Mouse (Mus musculus) liver, embryonic 13.5 days (tissue): ENCODE results near the gene Fam186b. TPM values are rescaled to one million over a fixed set of nuclear protein-coding genes. Genes with fewer than 3 reads are reported as not detected.
A peak's percentile ranks its signal among the peaks of the same experiment; 100 is the strongest.

Source experiments
- ATAC-seq: fragments of 200-750 bp; cut with Nextera tagmentation; 2 replicates; pipeline ENCODE4 v1.8.0; 2017; ENCODE audit warnings: low read depth, mild to moderate bottlenecking, moderate number of reproducible peaks, moderate library complexity
- DNase-seq: peaks from one replicate; pipeline ENCODE4 v3.0.0; 2022
- H3K27ac ChIP-seq: fragments of 300-500 bp; sonication (generic); 2 replicates; pipeline ENCODE4 v1.5.1; 2015; ENCODE audit warnings: moderate library complexity, mild to moderate bottlenecking, inconsistent platforms
- H3K27me3 ChIP-seq: fragments of 300-500 bp; sonication (generic); 2 replicates; pipeline ENCODE4 v1.6.1; 2015; ENCODE audit warnings: mild to moderate bottlenecking, inconsistent platforms
- H3K36me3 ChIP-seq: fragments of 300-500 bp; sonication (generic); 2 replicates; pipeline ENCODE4 v1.6.1; 2015; ENCODE audit warnings: mild to moderate bottlenecking, inconsistent platforms
- H3K4me1 ChIP-seq: fragments of 300-500 bp; sonication (generic); replicated peaks from 2 replicates; pipeline ENCODE4 v1.6.1; 2015; ENCODE audit warnings: inconsistent platforms
- H3K4me2 ChIP-seq: fragments of 300-500 bp; sonication (generic); 2 replicates; pipeline ENCODE4 v1.6.1; 2015; ENCODE audit warnings: inconsistent platforms, mild to moderate bottlenecking, moderate library complexity
- H3K4me3 ChIP-seq: fragments of 300-500 bp; sonication (generic); replicated peaks from 2 replicates; pipeline ENCODE4 v1.5.1; 2015; ENCODE audit warnings: mild to moderate bottlenecking, inconsistent platforms
- H3K9ac ChIP-seq: fragments of 300-500 bp; sonication (generic); 2 replicates; pipeline ENCODE4 v1.6.1; 2015; ENCODE audit warnings: mild to moderate bottlenecking, inconsistent platforms
- H3K9me3 ChIP-seq: fragments of 300-500 bp; sonication (generic); replicated peaks from 2 replicates; pipeline ENCODE4 v1.6.1; 2016; ENCODE audit warnings: inconsistent platforms
- WGBS: fragments of 180-500 bp; shearing (Covaris S2); methylation state at CpG from one replicate; pipeline ENCODE4 v1.1.7; 2015; ENCODE audit not compliant: insufficient replicate concordance; 5-methylcytosine and 5-hydroxymethylcytosine counted together
- polyA plus RNA-seq: library from polyadenylated mRNA; unstranded; fragments of >200 nt; fragmentation: Nextera tagmentation; extraction: Ambion mirVana; gene quantifications from 2 replicates; pipeline ENCODE4 v1.2.1, GENCODE M21; 2015

Gene Fam186b
- polyA plus RNA-seq = 0.06 TPM in 1 of 2 replicates, not detected in the other

- H3K9ac ChIP-seq = peak within 1 kb of the TSS; percentile 73
- 4% methylated on average over 15 of the region's 17 CpGs for WGBS
- DNase-seq = peak; percentile 17
- peaks cover 8% of the 10 kb centered on the region for H3K27me3 ChIP-seq
- ATAC-seq = no peak
- peak within 1 kb of the TSS; percentile 69 for H3K4me3 ChIP-seq
- peaks cover 33% of the 10 kb centered on the region for H3K4me1 ChIP-seq
- peak within 1 kb of the TSS; percentile 47 for H3K27ac ChIP-seq
- peak within 1 kb of the TSS; percentile 84 for H3K4me2 ChIP-seq
- H3K36me3 ChIP-seq = no peaks in the 10 kb centered on the region
- no peaks in the 10 kb centered on the region for H3K9me3 ChIP-seq
These were observed at the start of gene Fam186b for GRCm38 (mm10) chr15:99295484-99295981. Gene Fam186b, minus strand, starts transcription at chr15:99295888.

GRCm38 (mm10) chr15:99344961-99345360 lies 49.3 kb upstream of the Fam186b start:
- DNase-seq (no peak), ATAC-seq (no peak)
- Histone ChIP-seq H3K9me3 (no peaks in the 10 kb centered on the region), H3K27ac (no peak overlapping the region), H3K4me1 (peaks cover 75% of the 10 kb centered on the region), H3K4me2 (no peak overlapping the region), H3K27me3 (peaks cover 5% of the 10 kb centered on the region; the same call in 1 of the 2 replicates), H3K36me3 (no peaks in the 10 kb centered on the region), H3K9ac (no peak overlapping the region), H3K4me3 (no peak overlapping the region)
- WGBS = 38% methylated on average over 4 of the region's 4 CpGs

- H3K9me3 ChIP-seq = no peaks in the 10 kb centered on the region
- no peak overlapping the region for H3K9ac ChIP-seq
- ATAC-seq = no peak
- H3K27me3 ChIP-seq = peaks cover 5% of the 10 kb centered on the region; the same call in 1 of the 2 replicates
- no peak overlapping the region for H3K4me3 ChIP-seq
- DNase-seq = no peak
- no peak overlapping the region for H3K27ac ChIP-seq
- no peaks in the 10 kb centered on the region for H3K36me3 ChIP-seq
- 58% methylated on average over 8 of the region's 8 CpGs for WGBS
- peaks cover 78% of the 10 kb centered on the region for H3K4me1 ChIP-seq
- H3K4me2 ChIP-seq = no peak overlapping the region
These were observed 48.6 kb upstream of the Fam186b start for GRCm38 (mm10) chr15:99344148-99344870.

- H3K4me2 ChIP-seq = no peak overlapping the region
- H3K4me1 ChIP-seq = peaks cover 82% of the 10 kb centered on the region
- WGBS = 29% methylated on average over 5 of the region's 5 CpGs
- ATAC-seq (no peak), DNase-seq (no peak)
- H3K9ac ChIP-seq = no peak overlapping the region
- H3K27me3 ChIP-seq = peaks cover 5% of the 10 kb centered on the region; the same call in 1 of the 2 replicates
- no peak overlapping the region for H3K4me3 ChIP-seq
- H3K27ac ChIP-seq = no peak overlapping the region
- no peaks in the 10 kb centered on the region for H3K9me3 ChIP-seq
- no peaks in the 10 kb centered on the region for H3K36me3 ChIP-seq
These were observed 47.9 kb upstream of the Fam186b start for GRCm38 (mm10) chr15:99343414-99344147.

- no peak overlapping the region for H3K4me2 ChIP-seq
- H3K4me3 ChIP-seq = no peak overlapping the region
- H3K9ac ChIP-seq = no peak overlapping the region
- whole genome bisulfite sequencing = 17% methylated on average over 9 of the region's 9 CpGs
- no peaks in the 10 kb centered on the region for H3K9me3 ChIP-seq
- H3K27me3 ChIP-seq = peaks cover 5% of the 10 kb centered on the region; the same call in 1 of the 2 replicates
- H3K4me1 ChIP-seq = peaks cover 72% of the 10 kb centered on the region
- DNase-seq (no peak), ATAC-seq (no peak)
- H3K36me3 ChIP-seq = no peaks in the 10 kb centered on the region
- no peak overlapping the region for H3K27ac ChIP-seq
These were observed 46.7 kb upstream of the Fam186b start for GRCm38 (mm10) chr15:99342194-99342981.

GRCm38 (mm10) chr15:99341102-99341501 lies 45.4 kb upstream of the Fam186b start:
- Histone ChIP-seq H3K4me1 (peaks cover 78% of the 10 kb centered on the region), H3K27me3 (peaks cover 5% of the 10 kb centered on the region; the same call in 1 of the 2 replicates), H3K9ac (no peak overlapping the region), H3K4me3 (no peak overlapping the region), H3K4me2 (no peak overlapping the region), H3K36me3 (no peaks in the 10 kb centered on the region), H3K9me3 (no peaks in the 10 kb centered on the region), H3K27ac (no peak overlapping the region)
- no peak for DNase-seq
- ATAC-seq = peak; percentile 36; the same call in 1 of the 2 replicates
- WGBS = 9% methylated on average over 3 of the region's 3 CpGs

- ATAC-seq (peak; percentile 29; the same call in 1 of the 2 replicates), DNase-seq (no peak)
- H3K27me3 ChIP-seq = peaks cover 5% of the 10 kb centered on the region; the same call in 1 of the 2 replicates
- H3K4me1 ChIP-seq = peaks cover 84% of the 10 kb centered on the region
- H3K4me3 ChIP-seq = no peak overlapping the region
- peak overlapping the region; percentile 35; the same call in 1 of the 2 replicates for H3K27ac ChIP-seq
- H3K4me2 ChIP-seq = no peak overlapping the region
- no peak overlapping the region for H3K9ac ChIP-seq
- H3K9me3 ChIP-seq = no peaks in the 10 kb centered on the region
- 52% methylated on average over 6 of the region's 6 CpGs for WGBS
- H3K36me3 ChIP-seq = no peaks in the 10 kb centered on the region
These were observed 44.0 kb upstream of the Fam186b start for GRCm38 (mm10) chr15:99339669-99340068.

GRCm38 (mm10) chr15:99338916-99339315 lies 43.2 kb upstream of the Fam186b start:
- H3K4me1 ChIP-seq = peaks cover 84% of the 10 kb centered on the region
- no peak overlapping the region for H3K4me3 ChIP-seq
- no peaks in the 10 kb centered on the region for H3K36me3 ChIP-seq
- H3K4me2 ChIP-seq = no peak overlapping the region
- H3K9me3 ChIP-seq = no peaks in the 10 kb centered on the region
- 62% methylated on average over 2 of the region's 2 CpGs for WGBS
- no peak overlapping the region for H3K9ac ChIP-seq
- peaks cover 5% of the 10 kb centered on the region; the same call in 1 of the 2 replicates for H3K27me3 ChIP-seq
- ATAC-seq (no peak), DNase-seq (no peak)
- no peak overlapping the region for H3K27ac ChIP-seq

GRCm38 (mm10) chr15:99335801-99336320 lies 40.2 kb upstream of the Fam186b start:
- WGBS = 52% methylated on average over 8 of the region's 8 CpGs
- H3K27ac ChIP-seq = no peak overlapping the region
- no peak for ATAC-seq

GRCm38 (mm10) chr15:99334500-99334899 lies 38.8 kb upstream of the Fam186b start:
- Histone ChIP-seq H3K4me1 (peaks cover 84% of the 10 kb centered on the region), H3K27ac (no peak overlapping the region), H3K36me3 (no peaks in the 10 kb centered on the region), H3K9ac (no peak overlapping the region), H3K4me3 (no peak overlapping the region), H3K9me3 (no peaks in the 10 kb centered on the region), H3K27me3 (no peaks in the 10 kb centered on the region), H3K4me2 (no peak overlapping the region)
- ATAC-seq (no peak), DNase-seq (no peak)
- 53% methylated on average over 6 of the region's 6 CpGs for WGBS

More at GRCm38 (mm10) chr15:99335801-99336320, 40.2 kb upstream of the Fam186b start:
- no peaks in the 10 kb centered on the region for H3K9me3 ChIP-seq
- DNase-seq = no peak
- H3K4me1 ChIP-seq = peaks cover 84% of the 10 kb centered on the region
- no peak overlapping the region for H3K9ac ChIP-seq
- no peaks in the 10 kb centered on the region for H3K27me3 ChIP-seq
- no peak overlapping the region for H3K4me3 ChIP-seq
- H3K4me2 ChIP-seq = no peak overlapping the region
- no peaks in the 10 kb centered on the region for H3K36me3 ChIP-seq
